In genomic region chr11:23769686-23770509, GRCm38 (mm10) we compare ENCODE assay signal across 8 mouse cellular contexts. TPM values are rescaled to one million over a fixed set of nuclear protein-coding genes. Genes with fewer than 3 reads are reported as not detected.
DNase-seq lines count a peak whose midpoint lies in the region; ATAC-seq and TF ChIP-seq lines count a peak whose summit lies in the region.

No protein-coding gene starts in this region.

- peak overlapping the region; percentile 74 for H3K9ac ChIP-seq in liver, embryonic 13.5 days

- H3K36me3 ChIP-seq in liver, embryonic 13.5 days, result no peaks in the 10 kb centered on the region
- no peaks in the 10 kb centered on the region for H3K36me3 ChIP-seq in myocyte (ENCODE audit: control insufficient read depth, insufficient read depth)

- peak overlapping the region; percentile 64 for H3ac ChIP-seq in myocyte (ENCODE audit: control insufficient read depth, insufficient read length)

- ATAC-seq in inflammation-experienced regulatory T-cells, adult 6 months, result peak; percentile 32
- ATAC-seq in liver, embryonic 13.5 days (ENCODE audit: low read depth), result no peak

- peak overlapping the region; percentile 75 for H3K4me3 ChIP-seq in liver, embryonic 13.5 days (replicated peaks)
- peak overlapping the region; percentile 70 for H3K4me3 ChIP-seq in myocyte

- H3K4me2 ChIP-seq in liver, embryonic 13.5 days, result peak overlapping the region; percentile 89
- peak overlapping the region; percentile 77 for H3K4me2 ChIP-seq in myocyte (ENCODE audit: low read depth)

- peaks cover 31% of the 10 kb centered on the region for H3K79me2 ChIP-seq in myocyte (ENCODE audit: control insufficient read depth, insufficient read depth)

- TF ChIP-seq POLR2A in myocyte (IDR thresholded peaks at IDR 0.05; ENCODE audit: insufficient read length, low read depth), result no peak

- H3K4me1 ChIP-seq in liver, embryonic 13.5 days (replicated peaks), result peaks cover 14% of the 10 kb centered on the region

- peak; percentile 26 to 39 for DNase-seq in right cerebral cortex, postnatal 10 days (ENCODE audit: low spot score in 2 of 2)
- no peak for DNase-seq in right cerebral cortex, adult 18-20 months
- DNase-seq in cerebellum, adult 8-10 months, result peak; percentile 8
- DNase-seq in gastrocnemius, postnatal 10 days, result peak; percentile 18
- DNase-seq in liver, embryonic 13.5 days, result peak; percentile 1
- DNase-seq in testis, postnatal 10 days (ENCODE audit: low spot score), result peak; percentile 57

- H3K27ac ChIP-seq in liver, embryonic 13.5 days, result peak overlapping the region; percentile 75

- under 1% methylated on average over 25 of the region's 25 CpGs for WGBS in liver, embryonic 13.5 days (ENCODE audit: insufficient replicate concordance)

- no peaks in the 10 kb centered on the region for H3K9me3 ChIP-seq in liver, embryonic 13.5 days (replicated peaks)

- peaks cover 31% of the 10 kb centered on the region for H3K27me3 ChIP-seq in liver, embryonic 13.5 days
- no peaks in the 10 kb centered on the region for H3K27me3 ChIP-seq in myocyte (ENCODE audit: control insufficient read depth, insufficient read depth, insufficient read length)

TF ChIP-seq in myocyte, 11 proteins besides CTCF, POLR2A, EP300 and RAD21:
- TF ChIP-seq MYOD1 (IDR thresholded peaks at IDR 0.05; ENCODE audit: control insufficient read depth in 1 of 3, insufficient read length in 2 of 3, low read depth in 2 of 3) (no peak), POLR2AphosphoS2 (IDR thresholded peaks at IDR 0.05; ENCODE audit: insufficient read length, low read depth) (no peak), USF1 (IDR thresholded peaks at IDR 0.05; ENCODE audit: low read depth) (no peak), MYOG (IDR thresholded peaks at IDR 0.05; ENCODE audit: control insufficient read depth in 1 of 3, insufficient read depth in 1 of 3, insufficient read length in 2 of 3, low read depth in 2 of 3) (no peak), MAX (IDR thresholded peaks at IDR 0.05; ENCODE audit: low read depth) (no peak), SRF (IDR thresholded peaks at IDR 0.05; ENCODE audit: control insufficient read depth, insufficient read length, low read depth) (no peak), E2F4 (IDR thresholded peaks at IDR 0.05; ENCODE audit: insufficient read depth) (no peak), CEBPB (IDR thresholded peaks at IDR 0.05; ENCODE audit: insufficient read depth, poor library complexity, severe bottlenecking) (no peak), TCF12 (IDR thresholded peaks at IDR 0.05; ENCODE audit: insufficient read depth, poor library complexity, severe bottlenecking) (no peak), TCF3 (IDR thresholded peaks at IDR 0.05; ENCODE audit: insufficient read length, low read depth) (no peak)

RNA-seq across cellular contexts. Expression of gene Rel, which starts 0.9 kb away (rescaled TPM):
- 1 to 10 TPM; 3.1 to 4.7 TPM for total RNA-seq in gastrocnemius, postnatal 10 days (2021)
- polyA plus RNA-seq in inflammation-experienced regulatory T-cells, adult 6 months (2017; shearing (Covaris generic)), result 10 to 100 TPM; 19.6 to 33.6 (median 22.1) TPM
- 0.33 and 0.41 TPM in 2 replicates for polyA plus RNA-seq in liver, embryonic 13.5 days (2015; fragmentation: Nextera tagmentation; extraction: Ambion mirVana)
- 0.76 TPM for polyA plus RNA-seq in myocyte (2012; fragmentation: generic; extraction: Trizol)

Comparison
In these comparisons a context has a peak if more than half of its experiments do, and no peak if none do; other contexts are left out.
1. RNA of gene Rel, which starts 0.9 kb away (polyA plus RNA-seq): 19.6 to 33.6 TPM in inflammation-experienced regulatory T-cells, adult 6 months; 0.76 TPM in myocyte (single experiment) and 0.33 to 0.41 TPM in liver, embryonic 13.5 days; every median in the first group is over 10 times any median in the second.